Mouse (Mus musculus): Measurements from ENCODE around the gene Gm11146.

Gm11146 gene

GRCm38 (mm10) chr16:77562852-77563251 lies 39.0 kb downstream of the Gm11146 start:
- DNase-seq (ENCODE audit: low read depth in 1 of 2, low spot score in 2 of 2): no peak

- DNase-seq (ENCODE audit: low read depth in 1 of 2, low spot score in 2 of 2): no peak
Measured at GRCm38 (mm10) chr16:77556446-77557105, 45.3 kb downstream of the Gm11146 start.

- no peak for DNase-seq (ENCODE audit: low read depth in 1 of 2, low spot score in 2 of 2)
Measured at GRCm38 (mm10) chr16:77551051-77551450, 50.8 kb downstream of the Gm11146 start.
